Mouse (Mus musculus): ENCODE results near the gene Golga3. TPM values are rescaled to one million over a fixed set of nuclear protein-coding genes. Genes with fewer than 3 reads are reported as not detected.

Gene Golga3
- polyA plus RNA-seq, 1 experiment: 13.3 TPM

Other genes with a start within 250 kb of the Golga3 start
- gene Zfp932, start 180.2 kb upstream of the Golga3 start, polyA plus RNA-seq (2012; ENCODE audit: insufficient read depth, insufficient read length, missing spikeins): 12.2 and 14.1 TPM in 2 replicates
- gene Gm17655, start 104.2 kb upstream of the Golga3 start, polyA plus RNA-seq (2012; ENCODE audit: insufficient read depth, insufficient read length, missing spikeins): 1.6 and 2.3 TPM in 2 replicates
- 0.32 TPM in 1 of 2 replicates, not detected in the other for gene Gm35315, start 82.3 kb upstream of the Golga3 start, polyA plus RNA-seq (2012; ENCODE audit: insufficient read depth, insufficient read length, missing spikeins)
- gene Plcxd1, start 76.7 kb upstream of the Golga3 start, polyA plus RNA-seq (2012; ENCODE audit: insufficient read depth, insufficient read length, missing spikeins): not detected in 2 replicates
- gene Gtpbp6, start 68.5 kb upstream of the Golga3 start, polyA plus RNA-seq (2012; ENCODE audit: insufficient read depth, insufficient read length, missing spikeins): 13.1 and 15.4 TPM in 2 replicates
- 1.7 and 3.0 TPM in 2 replicates for gene Zfp605, start 66.6 kb upstream of the Golga3 start, polyA plus RNA-seq (2012; ENCODE audit: insufficient read depth, insufficient read length, missing spikeins)
- gene Chfr, start 40.9 kb upstream of the Golga3 start, polyA plus RNA-seq (2012; ENCODE audit: insufficient read depth, insufficient read length, missing spikeins): 8.1 and 9.0 TPM in 2 replicates
- gene Ankle2, start 54.3 kb downstream of the Golga3 start, polyA plus RNA-seq (2012; ENCODE audit: insufficient read depth, insufficient read length, missing spikeins): 10.3 and 17.3 TPM in 2 replicates
- 23.3 and 26.3 TPM in 2 replicates for gene Pgam5, start 93.2 kb downstream of the Golga3 start, polyA plus RNA-seq (2012; ENCODE audit: insufficient read depth, insufficient read length, missing spikeins)
- gene Pxmp2, start 109.5 kb downstream of the Golga3 start, polyA plus RNA-seq (2012; ENCODE audit: insufficient read depth, insufficient read length, missing spikeins): 21.3 and 26.9 TPM in 2 replicates
- gene Pole, start 109.6 kb downstream of the Golga3 start, polyA plus RNA-seq (2012; ENCODE audit: insufficient read depth, insufficient read length, missing spikeins): 0.79 and 1.4 TPM in 2 replicates
- gene P2rx2, start 166.5 kb downstream of the Golga3 start, polyA plus RNA-seq (2012; ENCODE audit: insufficient read depth, insufficient read length, missing spikeins): not detected in 2 replicates
- not detected in 2 replicates for gene Lrcol1, start 168.0 kb downstream of the Golga3 start, polyA plus RNA-seq (2012; ENCODE audit: insufficient read depth, insufficient read length, missing spikeins)

Measured in brown adipose tissue, adult 24 weeks (tissue).